Mouse (Mus musculus): ENCODE data around the gene Pmf1. TPM values are rescaled to one million over a fixed set of nuclear protein-coding genes. Genes with fewer than 3 reads are reported as not detected.

Gene Pmf1
- total and polyA plus RNA-seq, 2 experiments, result 12.9 to 68.1 TPM

- Histone ChIP-seq H3K4me3 (ENCODE audit: insufficient read depth, low read depth, low read length) (no peak overlapping the region; the same call in 1 of the 2 replicates), H3K4me1 (ENCODE audit: control insufficient read depth, insufficient read depth, low read length) (peaks cover 26% of the 10 kb centered on the region), H3K27me3 (ENCODE audit: control insufficient read depth, insufficient read depth, low read length) (no peaks in the 10 kb centered on the region), H3K27ac (replicated peaks; ENCODE audit: insufficient read depth, low read depth, low read length) (peak overlapping the region; percentile 30), H3K36me3 (ENCODE audit: control insufficient read depth, insufficient read depth, low read length) (peaks cover 2% of the 10 kb centered on the region; the same call in 1 of the 2 replicates), H3K9ac (ENCODE audit: low read depth, low read length) (no peak overlapping the region), H3K79me2 (ENCODE audit: control insufficient read depth, insufficient read depth, low read length) (peaks cover 22% of the 10 kb centered on the region)
- 6% methylated on average over 2 of the region's 2 CpGs for WGBS
- TF ChIP-seq POLR2A (IDR thresholded peaks at IDR 0.05; ENCODE audit: extremely low read depth, insufficient read depth, low read length) (no peak), CTCF (IDR thresholded peaks at IDR 0.05; ENCODE audit: low read depth, low read length) (no peak)
- DNase-seq (ENCODE audit: extremely low read depth, low read depth, low spot score), result no peak
These were observed 15.2 kb upstream of the Pmf1 start for GRCm38 (mm10) chr3:88425330-88425689.

GRCm38 (mm10) chr3:88424605-88425329 is 14.6 kb upstream of the Pmf1 start, which contains the start of gene Slc25a44:
Gene Slc25a44, minus strand, starts transcription at chr3:88425139.
- peaks cover 28% of the 10 kb centered on the region for H3K79me2 ChIP-seq (ENCODE audit: control insufficient read depth, insufficient read depth, low read length)
- no peaks in the 10 kb centered on the region for H3K27me3 ChIP-seq (ENCODE audit: control insufficient read depth, insufficient read depth, low read length)
- DNase-seq (ENCODE audit: extremely low read depth, low read depth, low spot score), result peak; percentile 99
- peak within 1 kb of the TSS; percentile 78 for H3K9ac ChIP-seq (ENCODE audit: low read depth, low read length)
- peaks cover 6% of the 10 kb centered on the region; the same call in 1 of the 2 replicates for H3K36me3 ChIP-seq (ENCODE audit: control insufficient read depth, insufficient read depth, low read length)
- no peak for TF ChIP-seq CTCF (IDR thresholded peaks at IDR 0.05; ENCODE audit: low read depth, low read length)
- TF ChIP-seq POLR2A (IDR thresholded peaks at IDR 0.05; ENCODE audit: extremely low read depth, insufficient read depth, low read length), result peak; percentile 90; the same call in 1 of the 2 replicates
- H3K4me3 ChIP-seq (ENCODE audit: insufficient read depth, low read depth, low read length), result peak within 1 kb of the TSS; percentile 77
- H3K4me1 ChIP-seq (ENCODE audit: control insufficient read depth, insufficient read depth, low read length), result peaks cover 28% of the 10 kb centered on the region
- peak within 1 kb of the TSS; percentile 89 for H3K27ac ChIP-seq (replicated peaks; ENCODE audit: insufficient read depth, low read depth, low read length)
- under 1% methylated on average over 35 of the region's 35 CpGs for WGBS

GRCm38 (mm10) chr3:88422020-88422720 is 12.0 kb upstream of the Pmf1 start:
- H3K27ac ChIP-seq (replicated peaks; ENCODE audit: insufficient read depth, low read depth, low read length), result peak overlapping the region; percentile 89
- H3K4me1 ChIP-seq (ENCODE audit: control insufficient read depth, insufficient read depth, low read length), result peaks cover 36% of the 10 kb centered on the region
- no peaks in the 10 kb centered on the region for H3K27me3 ChIP-seq (ENCODE audit: control insufficient read depth, insufficient read depth, low read length)
- TF ChIP-seq POLR2A (IDR thresholded peaks at IDR 0.05; ENCODE audit: extremely low read depth, insufficient read depth, low read length), result peak; percentile 10; the same call in 1 of the 2 replicates
- no peak; the same call in 1 of the 2 replicates for TF ChIP-seq CTCF (IDR thresholded peaks at IDR 0.05; ENCODE audit: low read depth, low read length)
- peak overlapping the region; percentile 42 for H3K9ac ChIP-seq (ENCODE audit: low read depth, low read length)
- H3K4me3 ChIP-seq (ENCODE audit: insufficient read depth, low read depth, low read length), result no peak overlapping the region
- peak; percentile 100 for DNase-seq (ENCODE audit: extremely low read depth, low read depth, low spot score)
- WGBS, result 17% methylated on average over 9 of the region's 9 CpGs
- peaks cover 7% of the 10 kb centered on the region; the same call in 1 of the 2 replicates for H3K36me3 ChIP-seq (ENCODE audit: control insufficient read depth, insufficient read depth, low read length)
- peaks cover 51% of the 10 kb centered on the region for H3K79me2 ChIP-seq (ENCODE audit: control insufficient read depth, insufficient read depth, low read length)

DNA sequence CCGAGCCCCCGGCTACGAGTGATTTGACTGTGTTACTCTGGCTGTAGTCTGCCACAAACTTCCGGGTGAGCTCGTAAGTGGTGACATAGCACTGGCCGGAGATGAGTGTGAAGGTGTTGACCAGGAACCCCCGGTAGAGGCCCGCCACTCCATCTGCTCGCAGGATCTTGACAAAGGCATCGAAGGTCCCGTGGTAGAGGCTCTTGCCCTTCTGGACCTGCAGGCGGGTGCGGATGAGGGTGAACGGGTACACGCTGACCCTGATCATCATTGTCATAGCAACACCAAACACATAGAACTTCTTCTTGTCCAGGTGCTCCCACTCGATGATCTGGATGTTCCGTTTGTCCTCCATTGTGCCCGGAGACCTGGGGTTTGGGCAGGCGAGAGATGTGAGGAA is 10.6 kb upstream of the Pmf1 start:
- TF ChIP-seq POLR2A (IDR thresholded peaks at IDR 0.05; ENCODE audit: extremely low read depth, insufficient read depth, low read length), result no peak
- TF ChIP-seq CTCF (IDR thresholded peaks at IDR 0.05; ENCODE audit: low read depth, low read length), result no peak
- no peaks in the 10 kb centered on the region for H3K27me3 ChIP-seq (ENCODE audit: control insufficient read depth, insufficient read depth, low read length)
- peaks cover 7% of the 10 kb centered on the region; the same call in 1 of the 2 replicates for H3K36me3 ChIP-seq (ENCODE audit: control insufficient read depth, insufficient read depth, low read length)
- 83% methylated on average over 19 of the region's 19 CpGs for WGBS
- no peak overlapping the region for H3K9ac ChIP-seq (ENCODE audit: low read depth, low read length)
- peaks cover 51% of the 10 kb centered on the region for H3K79me2 ChIP-seq (ENCODE audit: control insufficient read depth, insufficient read depth, low read length)
- peak overlapping the region; percentile 77 for H3K27ac ChIP-seq (replicated peaks; ENCODE audit: insufficient read depth, low read depth, low read length)
- H3K4me3 ChIP-seq (ENCODE audit: insufficient read depth, low read depth, low read length), result no peak overlapping the region
- peaks cover 45% of the 10 kb centered on the region for H3K4me1 ChIP-seq (ENCODE audit: control insufficient read depth, insufficient read depth, low read length)
- DNase-seq (ENCODE audit: extremely low read depth, low read depth, low spot score), result peak; percentile 42

DNA sequence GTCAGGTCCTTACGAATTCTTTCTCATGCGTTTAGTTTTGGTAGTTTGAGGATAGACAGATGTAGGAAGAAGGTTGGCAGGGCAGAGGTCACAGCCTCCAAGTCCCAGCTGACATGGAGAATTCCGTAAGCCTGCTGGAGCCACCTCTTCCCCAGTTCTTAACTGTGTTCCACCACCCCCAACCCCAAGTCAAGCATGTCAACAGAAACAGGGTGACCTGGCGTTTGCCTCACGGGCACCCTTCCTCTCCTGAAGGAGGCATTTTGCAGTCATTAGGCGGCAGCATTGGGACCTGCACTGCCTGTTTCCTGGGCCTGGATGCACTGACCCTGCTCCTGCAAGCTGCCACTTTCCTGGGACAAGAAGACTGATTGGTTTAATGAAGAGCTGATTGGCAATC is 7.9 kb upstream of the Pmf1 start:
- WGBS, result 61% methylated on average over 6 of the region's 6 CpGs
- H3K9ac ChIP-seq (ENCODE audit: low read depth, low read length), result no peak overlapping the region
- H3K79me2 ChIP-seq (ENCODE audit: control insufficient read depth, insufficient read depth, low read length), result peaks cover 44% of the 10 kb centered on the region
- TF ChIP-seq CTCF (IDR thresholded peaks at IDR 0.05; ENCODE audit: low read depth, low read length) (no peak), POLR2A (IDR thresholded peaks at IDR 0.05; ENCODE audit: extremely low read depth, insufficient read depth, low read length) (no peak)
- H3K27me3 ChIP-seq (ENCODE audit: control insufficient read depth, insufficient read depth, low read length), result no peaks in the 10 kb centered on the region
- DNase-seq (ENCODE audit: extremely low read depth, low read depth, low spot score), result no peak
- H3K4me1 ChIP-seq (ENCODE audit: control insufficient read depth, insufficient read depth, low read length), result peaks cover 54% of the 10 kb centered on the region
- peaks cover 7% of the 10 kb centered on the region; the same call in 1 of the 2 replicates for H3K36me3 ChIP-seq (ENCODE audit: control insufficient read depth, insufficient read depth, low read length)
- peak overlapping the region; percentile 38 for H3K27ac ChIP-seq (replicated peaks; ENCODE audit: insufficient read depth, low read depth, low read length)
- H3K4me3 ChIP-seq (ENCODE audit: insufficient read depth, low read depth, low read length), result no peak overlapping the region

All from liver, adult 2 months (tissue).